Mouse (Mus musculus): ENCODE measurements at regions not wholly inside any gene's neighbourhood (a gene's known extent, or its start where the extent isn't known, plus 50 kb on each side); places are given as distances from the start of the nearest gene placed in this dataset.
A peak's percentile ranks its signal among the peaks of the same experiment; 100 is the strongest.

DNA sequence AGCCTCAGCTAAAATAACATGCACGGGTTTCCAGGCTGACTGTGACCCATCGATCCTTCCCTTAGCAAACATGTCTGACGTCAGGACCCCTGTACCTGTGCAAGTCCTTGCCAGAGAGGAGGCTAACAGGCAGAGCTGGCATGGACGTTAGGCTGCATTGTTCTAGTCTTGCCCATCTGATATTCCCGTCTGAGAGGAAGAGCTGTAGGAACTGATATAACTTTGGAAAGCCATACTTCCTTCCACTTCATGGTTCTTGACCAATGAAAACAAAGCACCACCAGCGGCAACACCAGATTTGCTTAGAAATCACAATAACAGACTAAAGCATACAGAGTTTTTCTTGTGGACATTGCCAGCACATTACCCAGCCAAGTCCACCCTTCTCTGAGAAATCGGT lies 470.1 kb upstream of the N6amt1 start:
- 60% methylated on average over 7 of the region's 7 CpGs for WGBS
- no peaks in the 10 kb centered on the region for H3K9me3 ChIP-seq (ENCODE audit: control insufficient read depth, low read length)
- H3K36me3 ChIP-seq (ENCODE audit: control insufficient read depth, insufficient read depth, low read length): no peaks in the 10 kb centered on the region
- H3K27ac ChIP-seq (replicated peaks in 1 of 2; ENCODE audit: control insufficient read depth in 1 of 2, insufficient read depth in 1 of 2, low read depth in 2 of 2, low read length in 2 of 2): no peak overlapping the region
- H3K27me3 ChIP-seq (ENCODE audit: control insufficient read depth, insufficient read depth, low read length): no peaks in the 10 kb centered on the region
- no peak overlapping the region for H3K4me3 ChIP-seq (ENCODE audit: control insufficient read depth in 1 of 2, insufficient read depth in 1 of 2, low read depth in 1 of 2, low read length in 2 of 2)
- ATAC-seq (ENCODE audit: insufficient number of reproducible peaks, insufficient read depth, low FRiP score, low read depth): peak; percentile 79; the same call in 1 of the 2 replicates
- peaks cover 3 to 4% of the 10 kb centered on the region in 2 experiments; a peak in 2 of 4 replicates for H3K4me1 ChIP-seq (ENCODE audit: control insufficient read depth in 2 of 2, insufficient read depth in 2 of 2, low read length in 2 of 2)
- no peak overlapping the region for H3K4me2 ChIP-seq (ENCODE audit: low read length)
- H3K9ac ChIP-seq (ENCODE audit: low read length): no peak overlapping the region

DNA sequence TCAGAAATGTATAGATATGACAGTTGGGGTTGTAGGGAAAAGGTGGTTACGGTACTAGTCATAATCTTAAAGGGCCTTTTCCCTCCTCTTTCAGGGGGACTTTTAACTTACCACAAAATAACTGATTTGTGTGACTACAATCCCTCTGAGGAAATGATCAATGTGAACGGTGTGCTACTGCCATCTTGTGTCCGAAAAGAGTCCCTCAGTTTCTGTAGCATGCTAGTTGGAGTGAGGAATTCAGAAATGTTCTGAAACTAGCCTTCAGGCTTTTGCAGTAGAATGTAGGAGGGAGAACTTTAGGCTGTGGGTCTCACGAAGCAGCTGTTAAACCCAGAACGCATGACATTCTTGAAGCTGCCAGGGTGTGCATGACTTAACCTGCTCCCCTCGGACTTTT lies 471.5 kb upstream of the N6amt1 start:
- 19% methylated on average over 6 of the region's 6 CpGs for WGBS
- Histone ChIP-seq H3K27me3 (ENCODE audit: control insufficient read depth, insufficient read depth, low read length) (no peaks in the 10 kb centered on the region), H3K27ac (replicated peaks in 1 of 2; ENCODE audit: control insufficient read depth in 1 of 2, insufficient read depth in 1 of 2, low read depth in 2 of 2, low read length in 2 of 2) (peak overlapping the region in 1 of 2 experiments; percentile 64; a peak in 2 of 4 replicates), H3K9me3 (ENCODE audit: control insufficient read depth, low read length) (no peaks in the 10 kb centered on the region), H3K9ac (ENCODE audit: low read length) (no peak overlapping the region), H3K36me3 (ENCODE audit: control insufficient read depth, insufficient read depth, low read length) (no peaks in the 10 kb centered on the region), H3K4me2 (ENCODE audit: low read length) (no peak overlapping the region), H3K4me3 (ENCODE audit: control insufficient read depth in 1 of 2, insufficient read depth in 1 of 2, low read depth in 1 of 2, low read length in 2 of 2) (no peak overlapping the region), H3K4me1 (ENCODE audit: control insufficient read depth in 2 of 2, insufficient read depth in 2 of 2, low read length in 2 of 2) (peaks cover 0 to 2% of the 10 kb centered on the region in 2 experiments; a peak in 2 of 4 replicates)
- no peak for ATAC-seq (ENCODE audit: insufficient number of reproducible peaks, insufficient read depth, low FRiP score, low read depth)

DNA sequence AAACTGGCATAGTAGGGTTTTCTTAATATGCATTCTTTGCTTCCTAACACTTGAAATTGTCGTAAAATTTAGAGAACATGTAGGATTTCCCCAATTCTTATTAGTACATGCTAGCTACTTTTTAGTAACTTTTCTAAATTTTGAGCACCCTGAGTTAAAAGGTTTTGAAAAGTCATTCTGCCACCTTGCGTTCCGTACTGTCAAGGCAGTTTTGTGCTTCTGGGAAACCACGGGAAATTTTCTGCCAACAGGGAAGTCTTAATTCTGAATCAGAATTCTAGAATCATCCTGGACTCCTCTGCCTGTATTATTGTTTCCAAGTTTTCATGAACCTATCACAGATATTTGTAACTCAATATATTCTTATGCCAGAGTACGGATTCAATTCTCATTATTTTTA lies 472.4 kb upstream of the N6amt1 start:
- WGBS: 79% methylated on average over 5 of the region's 5 CpGs
- no peak for ATAC-seq (ENCODE audit: insufficient number of reproducible peaks, insufficient read depth, low FRiP score, low read depth)

GRCm38 (mm10) chr16:86860828-86861227 lies 493.2 kb upstream of the N6amt1 start:
- H3K9me3 ChIP-seq (ENCODE audit: control insufficient read depth, low read length): no peaks in the 10 kb centered on the region
- ATAC-seq (ENCODE audit: insufficient number of reproducible peaks, insufficient read depth, low FRiP score, low read depth): no peak
- H3K4me3 ChIP-seq (ENCODE audit: control insufficient read depth in 1 of 2, insufficient read depth in 1 of 2, low read depth in 1 of 2, low read length in 2 of 2): no peak overlapping the region
- no peak overlapping the region for H3K9ac ChIP-seq (ENCODE audit: low read length)
- no peaks in the 10 kb centered on the region for H3K4me1 ChIP-seq (ENCODE audit: control insufficient read depth in 2 of 2, insufficient read depth in 2 of 2, low read length in 2 of 2)
- H3K27ac ChIP-seq (replicated peaks in 1 of 2; ENCODE audit: control insufficient read depth in 1 of 2, insufficient read depth in 1 of 2, low read depth in 2 of 2, low read length in 2 of 2): no peak overlapping the region
- H3K27me3 ChIP-seq (ENCODE audit: control insufficient read depth, insufficient read depth, low read length): no peaks in the 10 kb centered on the region
- no peaks in the 10 kb centered on the region for H3K36me3 ChIP-seq (ENCODE audit: control insufficient read depth, insufficient read depth, low read length)
- WGBS: 87% methylated on average over 2 of the region's 2 CpGs
- no peak overlapping the region for H3K4me2 ChIP-seq (ENCODE audit: low read length)

More for the DNA sequence above, 472.4 kb upstream of the N6amt1 start:
- Histone ChIP-seq H3K4me3 (ENCODE audit: control insufficient read depth in 1 of 2, insufficient read depth in 1 of 2, low read depth in 1 of 2, low read length in 2 of 2) (no peak overlapping the region), H3K9ac (ENCODE audit: low read length) (no peak overlapping the region), H3K36me3 (ENCODE audit: control insufficient read depth, insufficient read depth, low read length) (no peaks in the 10 kb centered on the region), H3K27me3 (ENCODE audit: control insufficient read depth, insufficient read depth, low read length) (no peaks in the 10 kb centered on the region), H3K4me2 (ENCODE audit: low read length) (no peak overlapping the region), H3K27ac (replicated peaks in 1 of 2; ENCODE audit: control insufficient read depth in 1 of 2, insufficient read depth in 1 of 2, low read depth in 2 of 2, low read length in 2 of 2) (no peak overlapping the region), H3K9me3 (ENCODE audit: control insufficient read depth, low read length) (no peaks in the 10 kb centered on the region), H3K4me1 (ENCODE audit: control insufficient read depth in 2 of 2, insufficient read depth in 2 of 2, low read length in 2 of 2) (peaks cover 0 to 2% of the 10 kb centered on the region in 2 experiments; a peak in 2 of 4 replicates)

DNA sequence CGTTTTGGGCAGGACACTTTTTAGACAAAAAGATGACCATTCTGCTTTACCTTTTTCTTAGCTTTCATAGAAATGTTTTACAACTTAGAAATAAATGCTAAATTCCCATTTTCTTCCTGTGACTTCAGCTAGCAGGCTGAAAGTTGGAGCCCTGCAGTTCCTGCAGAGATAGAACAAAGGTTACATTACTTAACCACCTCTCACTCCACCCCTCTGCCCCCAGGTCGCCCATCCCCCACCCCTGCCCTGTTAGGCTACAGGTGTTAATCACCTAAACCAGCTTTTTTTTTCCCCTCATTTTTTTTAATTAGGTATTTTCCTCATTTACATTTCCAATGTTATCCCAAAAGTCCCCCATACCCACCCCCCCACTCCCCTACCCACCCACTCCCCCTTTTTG lies 498.1 kb upstream of the N6amt1 start:
- H3K4me2 ChIP-seq (ENCODE audit: low read length): no peak overlapping the region
- no peak overlapping the region for H3K27ac ChIP-seq (replicated peaks in 1 of 2; ENCODE audit: control insufficient read depth in 1 of 2, insufficient read depth in 1 of 2, low read depth in 2 of 2, low read length in 2 of 2)
- H3K4me1 ChIP-seq (ENCODE audit: control insufficient read depth in 2 of 2, insufficient read depth in 2 of 2, low read length in 2 of 2): no peaks in the 10 kb centered on the region
- 60% methylated on average over 2 of the region's 2 CpGs for WGBS
- ATAC-seq (ENCODE audit: insufficient number of reproducible peaks, insufficient read depth, low FRiP score, low read depth): no peak
- no peaks in the 10 kb centered on the region for H3K9me3 ChIP-seq (ENCODE audit: control insufficient read depth, low read length)
- no peak overlapping the region for H3K9ac ChIP-seq (ENCODE audit: low read length)
- no peak overlapping the region for H3K4me3 ChIP-seq (ENCODE audit: control insufficient read depth in 1 of 2, insufficient read depth in 1 of 2, low read depth in 1 of 2, low read length in 2 of 2)
- no peaks in the 10 kb centered on the region for H3K27me3 ChIP-seq (ENCODE audit: control insufficient read depth, insufficient read depth, low read length)
- H3K36me3 ChIP-seq (ENCODE audit: control insufficient read depth, insufficient read depth, low read length): no peaks in the 10 kb centered on the region

- Histone ChIP-seq H3K4me3 (ENCODE audit: control insufficient read depth in 1 of 2, insufficient read depth in 1 of 2, low read depth in 1 of 2, low read length in 2 of 2) (no peak overlapping the region), H3K27me3 (ENCODE audit: control insufficient read depth, insufficient read depth, low read length) (no peaks in the 10 kb centered on the region), H3K9ac (ENCODE audit: low read length) (no peak overlapping the region), H3K36me3 (ENCODE audit: control insufficient read depth, insufficient read depth, low read length) (no peaks in the 10 kb centered on the region), H3K9me3 (ENCODE audit: control insufficient read depth, low read length) (no peaks in the 10 kb centered on the region), H3K27ac (replicated peaks in 1 of 2; ENCODE audit: control insufficient read depth in 1 of 2, insufficient read depth in 1 of 2, low read depth in 2 of 2, low read length in 2 of 2) (no peak overlapping the region), H3K4me1 (ENCODE audit: control insufficient read depth in 2 of 2, insufficient read depth in 2 of 2, low read length in 2 of 2) (no peaks in the 10 kb centered on the region), H3K4me2 (ENCODE audit: low read length) (no peak overlapping the region)
- ATAC-seq (ENCODE audit: insufficient number of reproducible peaks, insufficient read depth, low FRiP score, low read depth): no peak
- WGBS: 74% methylated on average over 4 of the region's 4 CpGs
Measured at GRCm38 (mm10) chr16:86855312-86855711, 498.7 kb upstream of the N6amt1 start.

DNA sequence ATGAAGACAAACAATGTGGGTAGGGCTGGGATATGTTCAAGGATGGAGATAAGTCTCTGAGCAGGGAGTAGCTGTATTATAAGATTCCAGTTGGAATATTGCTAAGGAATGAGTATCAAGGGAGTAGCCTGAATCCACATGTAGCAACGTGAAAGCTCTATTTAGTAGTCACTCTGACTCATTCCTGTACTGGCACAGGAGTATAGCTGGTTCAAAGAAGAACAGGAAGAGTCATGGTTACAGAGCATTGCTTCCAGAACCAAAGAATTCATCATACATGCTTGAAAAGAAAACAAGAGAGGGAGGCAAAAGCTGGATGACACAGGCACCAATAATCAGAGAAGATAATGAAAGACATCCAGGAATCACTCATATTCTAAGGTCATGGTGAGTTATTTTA lies 500.6 kb upstream of the N6amt1 start:
- H3K36me3 ChIP-seq (ENCODE audit: control insufficient read depth, insufficient read depth, low read length): no peaks in the 10 kb centered on the region

More for the DNA sequence above, 500.6 kb upstream of the N6amt1 start:
- H3K27ac ChIP-seq (replicated peaks in 1 of 2; ENCODE audit: control insufficient read depth in 1 of 2, insufficient read depth in 1 of 2, low read depth in 2 of 2, low read length in 2 of 2): no peak overlapping the region
- no peak overlapping the region for H3K4me2 ChIP-seq (ENCODE audit: low read length)
- no peak for ATAC-seq (ENCODE audit: insufficient number of reproducible peaks, insufficient read depth, low FRiP score, low read depth)
- H3K4me1 ChIP-seq (ENCODE audit: control insufficient read depth in 2 of 2, insufficient read depth in 2 of 2, low read length in 2 of 2): no peaks in the 10 kb centered on the region
- 74% methylated on average over 1 of the region's 1 CpGs for WGBS
- H3K27me3 ChIP-seq (ENCODE audit: control insufficient read depth, insufficient read depth, low read length): no peaks in the 10 kb centered on the region
- no peaks in the 10 kb centered on the region for H3K9me3 ChIP-seq (ENCODE audit: control insufficient read depth, low read length)
- no peak overlapping the region for H3K4me3 ChIP-seq (ENCODE audit: control insufficient read depth in 1 of 2, insufficient read depth in 1 of 2, low read depth in 1 of 2, low read length in 2 of 2)
- no peak overlapping the region for H3K9ac ChIP-seq (ENCODE audit: low read length)
